Mouse (Mus musculus) layer of hippocampus, postnatal 36 days (tissue): ENCODE data around the gene Ccl20. TPM values are rescaled to one million over a fixed set of nuclear protein-coding genes. Genes with fewer than 3 reads are reported as not detected.

Experiments used
- DNase-seq, 2 experiments: peaks; one replicate each; pipeline ENCODE4 v3.0.0; 2022
- total RNA-seq, 2 experiments: library from RNA; stranded (reverse); gene quantifications; 2 replicates each; pipeline ENCODE4 v1.2.3; 2021

Gene Ccl20
- total RNA-seq, 2 experiments from 2014 or later: not detected

DNA sequence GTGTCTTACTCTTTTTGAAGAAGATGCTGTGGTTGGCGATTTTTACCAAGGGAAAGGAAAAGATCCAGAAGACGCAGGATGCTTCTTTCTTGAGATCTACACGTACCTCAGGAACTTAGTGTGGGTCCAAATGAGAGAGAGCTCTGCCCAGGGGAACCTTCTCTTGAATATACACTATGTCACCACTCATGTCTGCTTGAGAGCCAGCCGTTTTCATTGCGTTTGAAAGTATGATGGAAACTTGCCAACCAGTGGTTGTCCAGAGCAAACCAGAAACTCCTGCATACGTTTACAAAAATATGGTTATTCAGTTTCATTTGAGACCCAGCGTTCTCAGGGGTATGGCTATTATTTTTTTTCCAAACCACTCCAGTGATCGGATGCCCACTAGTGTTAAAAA lies 24.9 kb downstream of the Ccl20 start:
- no peak for DNase-seq

GRCm38 (mm10) chr1:83142055-83142454 lies 25.5 kb downstream of the Ccl20 start:
- DNase-seq: no peak

GRCm38 (mm10) chr1:83146547-83146946 lies 30.0 kb downstream of the Ccl20 start:
- DNase-seq: no peak

DNA sequence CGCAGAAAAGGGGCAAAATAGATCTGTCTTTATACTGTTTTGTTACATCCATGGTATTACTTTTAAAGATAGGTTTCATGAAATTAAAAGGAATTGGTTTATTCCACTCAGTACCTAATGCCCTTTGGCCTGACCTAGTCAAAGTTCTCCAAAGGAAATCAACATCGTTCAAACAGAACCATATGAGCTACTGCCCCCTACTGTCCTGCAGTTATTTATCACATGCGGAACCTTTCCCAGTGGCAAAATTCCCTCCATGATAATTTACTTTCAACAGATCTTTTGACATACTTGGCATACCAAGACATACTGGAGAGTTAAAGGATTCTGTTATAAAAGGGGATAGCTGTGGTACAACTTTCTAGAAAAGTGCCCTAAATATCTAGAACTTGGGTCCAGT lies 33.7 kb downstream of the Ccl20 start:
- no peak for DNase-seq

DNA sequence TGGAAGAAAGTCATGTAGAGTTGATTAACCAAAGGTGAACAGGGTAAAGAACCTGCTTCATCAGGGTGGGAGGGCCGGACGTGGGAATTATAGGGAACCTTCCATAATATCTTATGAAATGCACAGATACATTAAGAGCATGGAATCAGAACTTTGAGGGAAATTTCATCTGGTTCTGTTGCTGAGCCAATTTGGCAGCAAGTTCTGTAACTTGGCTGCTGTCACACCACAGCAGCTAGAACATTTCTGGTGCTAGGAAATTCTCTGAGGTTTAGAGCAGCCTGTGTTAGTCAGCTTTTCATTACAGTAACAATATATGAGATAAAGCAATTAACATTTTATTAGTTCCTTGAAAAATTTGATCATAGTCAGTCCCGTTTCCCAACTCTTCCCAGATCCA lies 36.4 kb downstream of the Ccl20 start:
- peak; percentile 20 to 24 for DNase-seq

- DNase-seq: no peak
Observed at GRCm38 (mm10) chr1:83156876-83157275, 40.3 kb downstream of the Ccl20 start.

- peak; percentile 45 to 51 for DNase-seq
Observed at GRCm38 (mm10) chr1:83159603-83160002, 43.0 kb downstream of the Ccl20 start, which contains the start of gene Daw1. TSS of gene Daw1 (plus strand) at chr1:83159752.

DNA sequence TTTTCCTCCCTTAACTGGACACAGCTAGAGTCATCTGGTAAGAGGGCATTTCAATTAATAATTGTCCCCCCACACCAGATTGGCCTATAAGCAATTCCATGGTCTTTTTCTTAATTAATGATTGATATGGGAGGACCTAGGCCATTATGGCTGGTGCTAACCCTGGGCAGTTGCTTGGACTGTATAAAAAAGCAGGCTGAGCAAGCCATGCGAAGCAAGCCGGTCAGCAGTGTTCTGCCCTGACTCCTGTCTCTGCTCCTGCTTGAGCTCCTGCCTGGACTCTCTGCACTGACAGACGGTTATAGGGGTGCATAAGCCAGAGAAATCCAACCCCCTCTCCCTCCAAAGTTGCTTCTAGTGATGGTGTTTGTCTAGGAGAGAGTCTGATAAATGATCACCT lies 45.1 kb downstream of the Ccl20 start:
- DNase-seq: no peak

- no peak for DNase-seq
Observed at GRCm38 (mm10) chr1:83164027-83164426, 47.5 kb downstream of the Ccl20 start.

Other genes starting within 250 kb of the Ccl20 start
- under 1 TPM in 1 of 2 experiments, not detected in 1; 0.60 TPM for gene A030005L19Rik, start 203.4 kb upstream of the Ccl20 start, total RNA-seq
- not detected for gene A030014E15Rik, start 191.8 kb upstream of the Ccl20 start, total RNA-seq
- gene Gm6217, start 185.4 kb upstream of the Ccl20 start, total RNA-seq: not detected
- gene A030003K21Rik, start 173.4 kb upstream of the Ccl20 start, total RNA-seq: not detected
- not detected for gene Gm7544, start 160.8 kb upstream of the Ccl20 start, total RNA-seq
- gene Gm47955, start 156.5 kb upstream of the Ccl20 start, total RNA-seq: not detected
- gene Gm47959, start 116.2 kb upstream of the Ccl20 start, total RNA-seq: not detected
- 1 to 10 TPM; 1.8 to 2.1 TPM for gene Slc19a3, start 78.3 kb upstream of the Ccl20 start, total RNA-seq
- gene Krtap28-10, start 74.3 kb upstream of the Ccl20 start, total RNA-seq: not detected
- gene Gm47969, start 71.8 kb upstream of the Ccl20 start, total RNA-seq: not detected
- gene A030005K14Rik, start 57.4 kb upstream of the Ccl20 start, total RNA-seq: not detected
- gene Krtap28-13, start 55.8 kb upstream of the Ccl20 start, total RNA-seq: not detected
- gene Daw1, start 43.0 kb downstream of the Ccl20 start, total RNA-seq: under 1 TPM; 0.45 to 0.48 TPM